Mouse (Mus musculus) heart, adult 2 months (tissue): ENCODE data around the gene Map3k7cl. TPM values are rescaled to one million over a fixed set of nuclear protein-coding genes. Genes with fewer than 3 reads are reported as not detected.
A peak's percentile ranks its signal among the peaks of the same experiment; 100 is the strongest.

Source experiments
- DNase-seq, 2 experiments: peaks; one replicate each; pipeline ENCODE4 v3.0.0; 2021
- H3K27ac ChIP-seq: fragments of 200-600 bp; 2 replicates; pipeline ENCODE4 v1.8.1; 2022
- H3K27me3 ChIP-seq: fragments of 200-500 bp; 2 replicates; pipeline ENCODE4 v1.6.1; 2012; ENCODE audit warnings: mild to moderate bottlenecking, low read length, inconsistent platforms, mixed read lengths; ENCODE audit not compliant: control insufficient read depth, insufficient read depth
- H3K36me3 ChIP-seq: fragments of 200-500 bp; 2 replicates; pipeline ENCODE4 v1.6.1; 2012; ENCODE audit warnings: low read length, inconsistent platforms; ENCODE audit not compliant: control insufficient read depth, insufficient read depth
- H3K4me1 ChIP-seq: fragments of 200-500 bp; 2 replicates; pipeline ENCODE4 v1.6.1; 2011; ENCODE audit warnings: low read length; ENCODE audit not compliant: control insufficient read depth, insufficient read depth
- H3K4me3 ChIP-seq: fragments of 200-600 bp; 2 replicates; pipeline ENCODE4 v1.8.1; 2022
- H3K79me2 ChIP-seq: fragments of 200-500 bp; replicated peaks from 2 replicates; pipeline ENCODE4 v1.6.1; 2012; ENCODE audit warnings: mild to moderate bottlenecking, inconsistent platforms, low read length, moderate library complexity, mixed read lengths; ENCODE audit not compliant: control insufficient read depth, insufficient read depth
- H3K9ac ChIP-seq: fragments of 200-500 bp; 2 replicates; pipeline ENCODE4 v1.6.1; 2012; ENCODE audit warnings: low read depth, mild to moderate bottlenecking, control low read depth, inconsistent platforms, low read length, mixed read lengths
- CTCF ChIP-seq: fragments of 200-600 bp; IDR thresholded peaks from 2 replicates; pipeline ENCODE4 v1.8.1; 2022; ENCODE audit warnings: antibody characterized with exemption, mild to moderate bottlenecking, moderate library complexity
- EP300 ChIP-seq: fragments of 200-500 bp; IDR thresholded peaks from 2 replicates; pipeline ENCODE4 v1.6.1; 2011; ENCODE audit warnings: low read depth, low read length, control low read depth; ENCODE audit not compliant: insufficient read depth
- POLR2A ChIP-seq: fragments of 200-500 bp; IDR thresholded peaks from 2 replicates; pipeline ENCODE4 v1.6.1; 2011; ENCODE audit warnings: mild to moderate bottlenecking, low read depth, low read length, control low read depth; ENCODE audit not compliant: insufficient read depth
- WGBS: fragments of 180-500 bp; shearing (Covaris S2); methylation state at CpG from one replicate; pipeline ENCODE4 v1.1.7; 2018; 5-methylcytosine and 5-hydroxymethylcytosine counted together
- intact Hi-C: fragments of 180-260 bp; cut with DNase I; formaldehyde crosslinking; loops from one replicate; pipeline ENCODE4 v1.15.1; 2025
- polyA plus RNA-seq: library from polyadenylated mRNA; depleted of rRNA; stranded (reverse); fragments of >200 nt; gene quantifications from 2 replicates; pipeline ENCODE4 v1.2.3, GENCODE M21; 2012; rRNA removed
- total RNA-seq, 2 experiments: library from RNA; stranded (reverse); gene quantifications; 2 replicates each; pipeline ENCODE4 v1.2.3; 2021

Map3k7cl gene
- total and polyA plus RNA-seq, 3 experiments = 1.5 to 2.2 (median 2.0) TPM

DNA sequence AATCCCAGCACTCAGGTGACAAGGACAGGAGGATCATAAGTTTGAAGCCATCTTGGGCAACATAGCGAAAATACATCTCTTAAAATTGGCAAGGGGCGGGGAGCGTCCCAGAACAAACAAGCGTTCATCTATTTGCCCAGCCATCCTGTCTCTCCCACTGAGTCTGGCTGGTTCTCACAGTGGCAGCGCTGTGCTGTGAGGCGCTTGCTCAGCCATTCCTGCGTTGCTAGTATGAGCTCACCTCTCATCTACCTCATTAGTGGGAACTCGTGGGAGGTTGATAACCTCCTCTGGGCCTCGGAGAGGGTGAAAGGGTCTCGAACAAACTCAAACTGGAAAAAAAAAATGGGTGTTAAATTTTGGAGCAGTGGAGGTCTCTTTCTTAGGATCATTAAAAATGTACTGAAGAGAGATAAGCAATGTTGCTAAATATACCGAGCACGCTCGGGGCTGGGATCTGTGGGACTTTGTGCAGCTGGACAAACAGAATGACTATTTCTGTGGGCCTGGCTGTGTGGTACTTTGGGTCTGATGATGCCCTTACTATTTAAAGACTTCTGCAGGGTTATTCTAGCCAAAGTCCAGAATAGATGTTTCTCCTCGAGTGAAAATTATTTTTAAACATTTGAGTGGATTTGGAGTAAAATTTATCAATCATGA lies 91.1 kb downstream of the Map3k7cl start:
- no peak for TF ChIP-seq CTCF
- TF ChIP-seq EP300 = no peak
- TF ChIP-seq POLR2A = no peak
- H3K36me3 ChIP-seq = no peaks in the 10 kb centered on the region
- H3K27ac ChIP-seq = peak overlapping the region; percentile 10; the same call in 1 of the 2 replicates
- intact Hi-C loops = no loop called here
- no peak for DNase-seq
- H3K27me3 ChIP-seq = no peaks in the 10 kb centered on the region
- H3K9ac ChIP-seq = no peak overlapping the region; the same call in 1 of the 2 replicates
- no peaks in the 10 kb centered on the region for H3K79me2 ChIP-seq
- no peak overlapping the region for H3K4me3 ChIP-seq
- H3K4me1 ChIP-seq = peaks cover 3% of the 10 kb centered on the region
- WGBS = 45% methylated on average over 14 of the region's 14 CpGs

Other genes with a start within 250 kb of the Map3k7cl start
- 10 to 100 TPM; 16.8 to 19.0 TPM for gene N6amt1, start 199.1 kb upstream of the Map3k7cl start, total RNA-seq
- 9.8 and 14.1 TPM in 2 replicates for gene N6amt1, start 199.1 kb upstream of the Map3k7cl start, polyA plus RNA-seq
- gene Ltn1, start 120.7 kb upstream of the Map3k7cl start, total RNA-seq = 10 to 100 TPM; 18.6 to 20.7 TPM
- 3.1 and 7.7 TPM in 2 replicates for gene Ltn1, start 120.7 kb upstream of the Map3k7cl start, polyA plus RNA-seq
- gene Rwdd2b, start 112.8 kb upstream of the Map3k7cl start, total RNA-seq = 1 to 10 TPM; 5.1 to 5.6 TPM
- 2.5 and 5.0 TPM in 2 replicates for gene Rwdd2b, start 112.8 kb upstream of the Map3k7cl start, polyA plus RNA-seq
- 10 to 100 TPM; 43.2 to 47.2 TPM for gene Usp16, start 98.6 kb upstream of the Map3k7cl start, total RNA-seq
- 22.9 and 33.1 TPM in 2 replicates for gene Usp16, start 98.6 kb upstream of the Map3k7cl start, polyA plus RNA-seq
- 100 to 1,000 TPM; 149 to 164 TPM for gene Cct8, start 57.5 kb upstream of the Map3k7cl start, total RNA-seq
- 32.0 and 94.8 TPM in 2 replicates for gene Cct8, start 57.5 kb upstream of the Map3k7cl start, polyA plus RNA-seq
- 10 to 100 TPM; 26.4 to 27.9 TPM for gene Bach1, start 145.6 kb downstream of the Map3k7cl start, total RNA-seq
- gene Bach1, start 145.6 kb downstream of the Map3k7cl start, polyA plus RNA-seq = 8.3 and 11.1 TPM in 2 replicates